Mouse (Mus musculus): Measurements from ENCODE around the gene Usp29.

DNA sequence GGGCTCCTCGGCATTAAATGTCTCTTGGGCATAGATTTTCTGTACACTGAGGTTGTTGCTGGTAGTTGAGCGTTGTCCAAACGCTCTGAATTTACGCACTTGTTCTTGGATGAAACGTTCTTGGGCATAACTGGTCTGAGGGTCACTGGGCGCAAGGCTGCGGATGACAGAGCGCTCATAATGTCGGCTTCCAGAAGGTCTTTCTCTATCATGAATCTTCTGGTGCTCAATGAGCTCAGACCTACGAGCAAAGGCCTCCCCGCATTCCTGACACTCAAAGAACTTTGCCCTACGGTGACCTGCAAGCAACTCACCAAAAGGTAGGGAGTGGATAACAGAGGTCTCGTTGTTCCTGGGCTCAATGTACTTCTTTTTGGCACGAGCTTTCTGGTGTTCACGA lies 21.0 kb upstream of the Usp29 start:
- TF ChIP-seq TAL1 (IDR thresholded peaks at IDR 0.05; ENCODE audit: low read length) = no peak
- no peak for TF ChIP-seq GATA1 (IDR thresholded peaks at IDR 0.05; ENCODE audit: low read length)

Measured in erythroblast, embryonic 14.5 days (primary cell).